Mouse (Mus musculus) hindbrain, embryonic 10.5 days (tissue): Measurements from ENCODE around the gene Picalm. TPM values are rescaled to one million over a fixed set of nuclear protein-coding genes. Genes with fewer than 3 reads are reported as not detected.
"Not testable (repeated sequence)": the region's sequence is repeated elsewhere in the genome, so short reads cannot be mapped to it uniquely, and the experiment has no call there.

Experiments used
- DNase-seq: peaks from one replicate; pipeline ENCODE4 v3.0.0-alpha.2; 2017; ENCODE audit warnings: low spot score
- H3K27ac ChIP-seq: fragments of 300-500 bp; sonication (generic); 2 replicates; pipeline ENCODE4 v1.5.1; 2016; ENCODE audit warnings: mild to moderate bottlenecking, moderate library complexity
- H3K27me3 ChIP-seq: fragments of 300-500 bp; sonication (generic); 2 replicates; pipeline ENCODE4 v1.6.1; 2016; ENCODE audit warnings: mild to moderate bottlenecking; ENCODE audit not compliant: poor library complexity, insufficient read depth, severe bottlenecking
- H3K36me3 ChIP-seq: fragments of 300-500 bp; sonication (generic); 2 replicates; pipeline ENCODE4 v1.6.1; 2016; ENCODE audit warnings: mild to moderate bottlenecking, moderate library complexity
- H3K4me1 ChIP-seq: fragments of 300-500 bp; sonication (generic); replicated peaks from 2 replicates; pipeline ENCODE4 v1.6.1; 2016; ENCODE audit warnings: mild to moderate bottlenecking
- H3K4me3 ChIP-seq: fragments of 300-500 bp; sonication (generic); 2 replicates; pipeline ENCODE4 v1.5.1; 2016; ENCODE audit warnings: mild to moderate bottlenecking, moderate library complexity
- H3K9me3 ChIP-seq: fragments of 300-500 bp; sonication (generic); 2 replicates; pipeline ENCODE4 v1.6.1; 2016; ENCODE audit warnings: mild to moderate bottlenecking, moderate library complexity
- WGBS: fragments of 180-500 bp; shearing (Covaris S2); methylation state at CpG from one replicate; pipeline ENCODE4 v1.1.7; 2016; 5-methylcytosine and 5-hydroxymethylcytosine counted together
- polyA plus RNA-seq: library from polyadenylated mRNA; unstranded; fragments of >200 nt; fragmentation: Nextera tagmentation; extraction: Ambion mirVana; gene quantifications from 2 replicates; pipeline ENCODE4 v1.2.1, GENCODE M21; 2016

Gene Picalm
- polyA plus RNA-seq, 1 experiment from 2014 or later, result 26.3 TPM

DNA sequence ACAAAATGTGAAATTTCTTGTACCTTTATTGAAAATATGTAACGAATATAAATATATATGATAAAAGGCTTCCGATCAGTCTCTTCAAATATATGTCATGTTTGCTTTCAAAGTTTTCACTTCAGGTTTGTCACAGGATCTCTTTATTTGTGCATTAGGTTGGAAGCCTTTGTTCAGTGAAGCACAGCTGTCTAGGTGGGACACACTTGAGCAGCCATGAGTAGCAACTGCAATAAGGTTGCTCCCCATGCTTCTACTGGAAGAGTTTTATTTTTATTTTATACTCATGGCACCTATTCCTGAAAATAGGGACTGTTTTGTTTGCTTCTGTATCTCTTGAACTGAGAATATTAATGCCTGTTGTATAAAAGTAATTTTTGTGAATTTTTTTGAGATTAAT is 14.3 kb downstream of the Picalm start:
- DNase-seq, result no peak
- H3K4me3 ChIP-seq, result no peak overlapping the region
- no peaks in the 10 kb centered on the region for H3K9me3 ChIP-seq
- no peaks in the 10 kb centered on the region for H3K27me3 ChIP-seq
- 0 out of 2 replicates have a peak, but pooled peaks cover 6% of the 10 kb centered on the region for H3K4me1 ChIP-seq
- 85% methylated on average over 2 of the region's 2 CpGs for WGBS
- H3K27ac ChIP-seq, result no peak overlapping the region
- H3K36me3 ChIP-seq, result no peaks in the 10 kb centered on the region

DNA sequence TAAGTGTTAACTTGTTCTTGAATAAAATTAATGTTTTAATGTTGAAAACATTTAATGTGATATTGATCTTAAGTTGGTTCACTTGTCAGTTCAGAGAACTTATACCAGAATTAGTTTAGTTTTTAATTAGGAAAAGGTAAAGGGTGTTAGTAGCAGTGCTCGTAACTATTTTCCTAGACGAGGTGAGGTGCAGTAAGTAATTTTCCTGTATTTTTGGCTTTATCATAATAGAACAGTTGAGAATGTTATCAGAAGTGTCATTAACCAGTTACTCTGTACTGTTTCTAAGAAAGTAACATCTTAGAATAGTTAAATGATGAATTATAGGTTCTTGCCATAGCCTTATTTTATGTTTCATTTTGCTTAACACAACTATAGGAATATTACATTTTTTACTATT is 15.0 kb downstream of the Picalm start:
- DNase-seq, result no peak
- Histone ChIP-seq H3K36me3 (no peaks in the 10 kb centered on the region), H3K4me1 (0 out of 2 replicates have a peak, but pooled peaks cover 6% of the 10 kb centered on the region), H3K27ac (no peak overlapping the region), H3K4me3 (no peak overlapping the region), H3K9me3 (no peaks in the 10 kb centered on the region), H3K27me3 (no peaks in the 10 kb centered on the region)
- 88% methylated on average over 2 of the region's 2 CpGs for WGBS

DNA sequence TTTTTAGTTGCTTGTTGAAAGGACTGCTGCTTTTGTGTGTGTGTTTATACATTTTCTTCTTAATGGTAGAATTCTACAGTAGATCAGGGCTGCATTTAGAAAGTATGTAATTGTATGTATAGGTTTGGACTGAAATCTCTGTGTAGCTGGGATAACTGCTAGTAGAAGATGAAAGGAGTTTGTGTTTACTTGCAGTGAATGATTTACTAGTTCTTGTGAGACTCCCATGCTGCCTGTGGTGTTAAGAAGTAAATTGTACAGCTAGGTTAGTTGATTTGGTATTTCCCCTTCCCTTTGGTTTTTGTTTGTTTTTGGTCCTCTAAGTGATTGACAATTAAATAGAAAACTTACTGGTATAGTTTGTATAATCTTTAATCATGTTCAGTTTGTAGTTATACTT is 15.4 kb downstream of the Picalm start:
- Histone ChIP-seq H3K36me3 (no peaks in the 10 kb centered on the region), H3K4me3 (no peak overlapping the region), H3K4me1 (0 out of 2 replicates have a peak, but pooled peaks cover 6% of the 10 kb centered on the region), H3K27me3 (no peaks in the 10 kb centered on the region), H3K27ac (no peak overlapping the region), H3K9me3 (no peaks in the 10 kb centered on the region)
- DNase-seq, result no peak

DNA sequence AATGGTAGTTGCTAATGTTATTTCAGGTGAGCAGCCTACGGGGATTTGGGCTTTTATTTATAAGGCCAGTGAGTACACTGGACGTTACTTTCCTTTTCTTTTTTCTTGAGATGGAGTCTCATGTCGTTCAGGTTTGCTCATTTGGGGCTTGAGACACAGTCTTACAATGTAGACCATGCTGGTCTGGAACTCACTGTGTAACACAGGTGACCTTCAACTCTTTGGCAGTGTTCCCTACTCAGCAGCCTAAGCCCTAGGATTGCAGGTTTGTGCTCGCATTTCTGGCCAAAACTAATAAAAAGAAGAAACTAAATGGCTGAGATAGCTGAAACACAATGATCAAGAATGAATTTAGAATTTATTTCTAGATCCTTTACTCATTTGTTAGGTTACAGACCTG is 15.9 kb downstream of the Picalm start:
- no peaks in the 10 kb centered on the region for H3K9me3 ChIP-seq

DNA sequence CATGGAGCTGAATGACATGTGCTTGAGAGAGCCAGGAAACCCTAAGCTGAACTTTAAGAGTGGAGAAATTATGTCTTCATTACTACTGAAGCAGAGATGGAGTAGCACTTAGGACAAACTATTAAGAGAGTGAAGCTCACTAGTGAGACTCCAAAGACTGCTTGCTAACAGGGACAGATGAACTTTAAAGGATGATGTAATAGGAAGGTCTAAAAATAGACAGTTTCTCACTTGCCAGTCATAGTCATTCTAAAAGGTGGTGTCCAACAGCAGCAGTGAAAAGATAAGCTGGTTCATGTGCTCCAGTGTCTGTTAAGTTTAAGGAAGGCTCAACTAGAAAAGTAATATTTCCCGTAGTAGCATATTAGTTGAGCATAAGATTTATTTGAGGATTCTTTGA is 16.3 kb downstream of the Picalm start:
- Histone ChIP-seq H3K27ac (no peak overlapping the region), H3K9me3 (no peaks in the 10 kb centered on the region), H3K36me3 (0 out of 2 replicates have a peak, but pooled peaks cover 3% of the 10 kb centered on the region), H3K4me1 (0 out of 2 replicates have a peak, but pooled peaks cover 6% of the 10 kb centered on the region), H3K4me3 (no peak overlapping the region), H3K27me3 (no peaks in the 10 kb centered on the region)
- no peak for DNase-seq
- 94% methylated on average over 1 of the region's 1 CpGs for WGBS

More for the DNA sequence above, 15.9 kb downstream of the Picalm start:
- 0 out of 2 replicates have a peak, but pooled peaks cover 6% of the 10 kb centered on the region for H3K4me1 ChIP-seq
- no peak overlapping the region for H3K4me3 ChIP-seq
- no peak for DNase-seq
- H3K36me3 ChIP-seq, result no peaks in the 10 kb centered on the region
- H3K27me3 ChIP-seq, result no peaks in the 10 kb centered on the region
- H3K27ac ChIP-seq, result no peak overlapping the region
- WGBS, result 67% methylated on average over 4 of the region's 4 CpGs

DNA sequence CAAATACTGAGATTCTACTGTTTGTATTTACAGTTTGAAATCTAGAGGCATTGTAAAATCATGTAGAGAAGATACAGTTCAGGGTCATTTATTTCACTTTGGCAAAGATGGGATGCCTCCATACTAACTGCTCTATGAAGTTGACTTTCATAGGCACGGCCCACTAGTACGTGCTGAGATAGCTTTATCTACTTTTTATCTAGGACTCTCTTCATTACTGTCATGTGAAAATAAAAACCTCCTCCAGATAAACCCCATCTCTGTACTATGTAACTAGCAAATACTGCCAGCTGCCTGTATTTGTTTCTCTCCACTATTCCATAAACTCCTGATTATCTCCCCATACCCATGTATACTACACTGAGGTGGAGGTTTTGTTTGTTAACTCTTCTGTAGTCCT is 18.0 kb downstream of the Picalm start:
- Histone ChIP-seq H3K27ac (no peak overlapping the region), H3K9me3 (no peaks in the 10 kb centered on the region), H3K36me3 (0 out of 2 replicates have a peak, but pooled peaks cover 3% of the 10 kb centered on the region), H3K4me1 (0 out of 2 replicates have a peak, but pooled peaks cover 6% of the 10 kb centered on the region), H3K27me3 (no peaks in the 10 kb centered on the region), H3K4me3 (no peak overlapping the region)
- 91% methylated on average over 2 of the region's 2 CpGs for WGBS
- no peak for DNase-seq

DNA sequence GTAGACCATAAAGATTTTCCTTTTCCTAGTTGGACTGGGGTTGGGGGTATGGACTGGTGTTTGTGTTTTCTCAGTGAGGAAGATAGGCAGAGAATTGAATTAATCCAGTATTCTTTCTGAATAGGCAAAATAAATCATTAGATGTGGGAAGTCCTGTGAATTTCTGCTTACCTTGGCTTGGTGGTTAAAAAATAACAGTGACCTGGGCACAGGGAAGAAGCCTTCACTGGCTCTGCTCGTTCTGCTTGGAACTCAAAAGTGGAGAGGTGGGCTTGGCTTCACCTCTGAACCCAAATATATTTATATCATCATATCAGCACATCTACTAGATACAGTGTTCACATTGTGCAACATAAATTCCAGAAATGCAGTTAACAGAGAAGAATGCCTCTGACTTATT is 18.5 kb downstream of the Picalm start:
- H3K36me3 ChIP-seq, result 0 out of 2 replicates have a peak, but pooled peaks cover 3% of the 10 kb centered on the region
- no peaks in the 10 kb centered on the region for H3K9me3 ChIP-seq
- no peak overlapping the region for H3K4me3 ChIP-seq
- DNase-seq, result no peak
- no peak overlapping the region for H3K27ac ChIP-seq
- 0 out of 2 replicates have a peak, but pooled peaks cover 6% of the 10 kb centered on the region for H3K4me1 ChIP-seq
- WGBS, result 81% methylated on average over 1 of the region's 1 CpGs
- no peaks in the 10 kb centered on the region for H3K27me3 ChIP-seq

DNA sequence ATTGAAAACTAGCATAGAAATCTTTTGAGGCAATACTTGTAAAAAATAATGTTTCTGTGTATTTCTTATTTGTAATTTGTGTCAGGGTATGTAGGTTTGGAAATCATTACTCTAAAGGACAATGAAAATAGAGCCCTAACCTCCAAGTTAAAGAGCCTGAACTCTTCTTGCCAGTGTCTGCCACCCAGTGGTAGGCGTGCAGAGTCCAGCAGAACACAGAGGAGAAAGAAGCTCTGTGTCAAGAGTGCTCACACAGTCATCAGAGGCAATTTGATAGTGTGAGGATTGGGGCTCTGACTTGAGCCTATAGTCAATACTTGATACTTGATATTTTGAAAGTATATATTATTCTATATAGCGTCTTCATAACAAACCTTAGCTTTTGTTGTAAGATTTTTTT is 20.3 kb downstream of the Picalm start:
- no peaks in the 10 kb centered on the region for H3K9me3 ChIP-seq
- 49% methylated on average over 2 of the region's 2 CpGs for whole genome bisulfite sequencing
- no peak overlapping the region for H3K27ac ChIP-seq
- H3K4me1 ChIP-seq, result 0 out of 2 replicates have a peak, but pooled peaks cover 4% of the 10 kb centered on the region
- peak; percentile 33 for DNase-seq
- H3K27me3 ChIP-seq, result no peaks in the 10 kb centered on the region
- no peak overlapping the region for H3K4me3 ChIP-seq
- H3K36me3 ChIP-seq, result 0 out of 2 replicates have a peak, but pooled peaks cover 3% of the 10 kb centered on the region

DNA sequence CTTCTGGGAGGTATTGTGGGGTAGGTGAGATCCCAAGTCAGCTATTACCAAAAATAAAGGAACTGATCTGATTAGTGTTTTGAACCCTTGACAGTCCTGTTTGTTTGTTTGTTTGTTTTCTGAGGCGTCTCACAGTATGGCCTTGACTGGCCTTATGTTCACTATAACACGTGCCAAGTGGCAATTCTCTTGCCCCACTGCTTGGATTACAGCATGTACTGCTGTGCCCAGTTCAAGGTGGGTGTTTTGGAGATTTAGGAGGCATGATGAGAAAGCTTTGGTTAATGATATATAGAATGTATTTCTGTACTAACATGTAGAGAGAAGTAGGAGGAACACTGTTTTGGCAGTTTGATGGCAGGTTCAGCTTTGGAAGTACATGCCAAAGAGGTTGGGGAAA is 28.0 kb downstream of the Picalm start:
- no peaks in the 10 kb centered on the region for H3K27me3 ChIP-seq
- no peak for DNase-seq
- no peak overlapping the region for H3K4me3 ChIP-seq
- H3K27ac ChIP-seq, result no peak overlapping the region
- H3K4me1 ChIP-seq, result no peaks in the 10 kb centered on the region
- no peaks in the 10 kb centered on the region for H3K9me3 ChIP-seq
- peaks cover 32% of the 10 kb centered on the region for H3K36me3 ChIP-seq
- 92% methylated on average over 2 of the region's 2 CpGs for WGBS

DNA sequence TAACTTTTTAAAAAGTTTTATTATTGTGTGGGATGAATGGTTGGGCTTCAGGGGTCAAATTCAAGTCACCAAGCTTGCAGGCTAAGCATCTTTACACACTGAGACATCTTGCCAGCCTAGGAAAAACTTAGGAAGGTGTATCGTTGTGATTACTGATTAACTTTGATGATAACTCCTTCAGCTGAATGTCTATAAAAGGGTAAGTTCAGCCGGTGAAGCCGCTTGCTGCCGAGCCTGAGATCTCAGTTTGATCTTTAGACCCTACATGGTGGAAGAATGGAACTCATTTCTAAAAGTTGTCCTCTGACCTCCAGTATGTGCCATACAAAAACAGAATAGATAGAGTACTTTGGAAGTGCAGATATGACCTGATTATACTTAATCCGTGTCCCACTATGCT is 30.6 kb downstream of the Picalm start:
- H3K27me3 ChIP-seq, result no peaks in the 10 kb centered on the region
- whole genome bisulfite sequencing, result 96% methylated on average over 5 of the region's 5 CpGs
- no peak for DNase-seq
- H3K36me3 ChIP-seq, result peaks cover 44% of the 10 kb centered on the region
- no peaks in the 10 kb centered on the region for H3K9me3 ChIP-seq
- no peak overlapping the region for H3K27ac ChIP-seq
- H3K4me3 ChIP-seq, result no peak overlapping the region
- no peaks in the 10 kb centered on the region for H3K4me1 ChIP-seq

DNA sequence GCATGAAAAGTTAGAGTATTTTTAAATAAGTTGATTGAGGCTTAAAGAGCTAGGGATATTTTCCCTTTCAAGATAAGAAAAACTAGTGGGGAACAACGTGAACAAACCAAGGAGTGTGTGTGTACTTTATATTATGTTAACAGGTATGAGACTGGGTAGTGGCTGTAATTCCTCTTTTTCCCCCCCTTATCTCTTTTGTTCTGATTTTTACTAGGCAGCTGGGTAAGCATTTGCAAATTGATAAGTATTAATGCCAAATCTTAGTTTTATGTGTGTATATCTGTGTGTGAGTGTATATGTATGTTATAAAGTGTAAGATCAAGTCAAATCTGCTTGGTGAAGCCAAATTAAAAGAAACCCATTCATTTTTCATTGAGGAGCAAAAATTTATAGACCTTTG is 34.3 kb downstream of the Picalm start:
- Histone ChIP-seq H3K4me1 (no peaks in the 10 kb centered on the region), H3K27me3 (no peaks in the 10 kb centered on the region), H3K4me3 (no peak overlapping the region), H3K36me3 (peaks cover 69% of the 10 kb centered on the region), H3K9me3 (no peaks in the 10 kb centered on the region), H3K27ac (no peak overlapping the region)
- no peak for DNase-seq
- 92% methylated on average over 1 of the region's 1 CpGs for WGBS

DNA sequence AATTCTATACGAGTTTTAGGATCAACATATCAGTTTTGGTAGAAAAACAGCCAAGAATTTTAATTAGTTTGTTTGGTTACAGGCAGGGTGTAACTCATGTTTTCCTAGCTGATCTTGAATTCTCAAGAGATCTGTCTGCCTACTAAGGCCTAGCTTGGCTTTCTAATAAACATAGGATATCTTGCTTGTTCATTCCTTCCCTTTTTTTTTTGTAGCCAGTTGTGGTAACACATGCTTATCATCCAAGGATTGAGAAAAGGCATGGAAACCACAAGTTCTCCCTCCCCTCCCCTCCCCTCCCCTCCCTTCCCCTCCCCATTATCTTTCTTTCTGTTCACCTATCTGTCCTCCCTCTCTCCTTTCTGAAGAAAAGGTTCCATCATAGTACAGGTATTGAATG is 36.0 kb downstream of the Picalm start:
- Histone ChIP-seq H3K4me3 (no peak overlapping the region), H3K4me1 (no peaks in the 10 kb centered on the region), H3K36me3 (peaks cover 74% of the 10 kb centered on the region), H3K27ac (no peak overlapping the region), H3K27me3 (no peaks in the 10 kb centered on the region), H3K9me3 (no peaks in the 10 kb centered on the region)
- no peak for DNase-seq
- 87% methylated on average over 1 of the region's 1 CpGs for WGBS

DNA sequence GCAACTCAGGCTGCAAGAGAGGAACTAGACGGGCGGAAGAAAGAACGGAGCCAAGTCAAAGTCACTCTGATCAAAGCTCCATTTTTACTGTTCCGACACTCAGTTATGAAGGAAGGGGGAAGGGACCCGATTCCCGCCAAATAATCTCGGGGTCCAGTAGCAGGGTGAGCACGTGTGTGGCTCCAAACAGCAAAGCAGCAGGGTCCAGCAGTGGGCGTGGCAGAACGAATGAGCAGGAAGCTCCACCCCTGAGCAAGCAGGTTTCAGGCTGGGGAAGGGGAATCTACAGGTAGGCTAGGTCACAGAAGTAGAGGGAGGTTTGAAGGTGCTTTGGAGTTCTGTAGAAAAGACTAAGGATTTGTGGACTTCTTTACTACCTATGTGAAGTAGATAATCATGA is 37.8 kb downstream of the Picalm start:
- not testable (repeated sequence) for H3K27me3 ChIP-seq, H3K4me1 ChIP-seq, H3K9me3 ChIP-seq, DNase-seq, H3K4me3 ChIP-seq, H3K27ac ChIP-seq
- 83% methylated on average over 10 of the region's 10 CpGs for WGBS
- peaks cover 72% of the 10 kb centered on the region for H3K36me3 ChIP-seq

DNA sequence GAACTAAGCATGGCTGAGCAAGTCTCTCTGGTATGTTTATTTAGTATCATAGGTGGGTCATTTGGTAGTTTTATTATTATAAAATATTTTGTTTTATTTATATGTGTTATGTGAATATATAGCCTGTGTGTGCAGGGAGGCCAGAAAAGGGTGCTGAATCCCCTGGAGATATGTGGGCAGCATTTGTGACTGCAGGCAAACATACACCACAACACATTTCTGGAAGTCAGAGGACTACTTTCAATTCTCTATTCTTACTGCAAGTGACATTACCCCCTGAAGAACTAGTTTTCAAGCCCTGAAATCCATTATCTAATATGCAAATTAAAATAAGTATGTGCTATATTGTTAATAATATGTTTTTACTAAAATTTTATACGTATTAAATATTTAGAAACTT is 43.8 kb downstream of the Picalm start:
- H3K9me3 ChIP-seq, result no peaks in the 10 kb centered on the region
- WGBS, result 96% methylated on average over 1 of the region's 1 CpGs
- no peak for DNase-seq
- H3K27ac ChIP-seq, result no peak overlapping the region
- no peaks in the 10 kb centered on the region for H3K4me1 ChIP-seq
- peaks cover 89% of the 10 kb centered on the region for H3K36me3 ChIP-seq
- H3K27me3 ChIP-seq, result no peaks in the 10 kb centered on the region
- no peak overlapping the region for H3K4me3 ChIP-seq
